Mouse (Mus musculus): Measurements from ENCODE around the gene Tanc2.

DNA sequence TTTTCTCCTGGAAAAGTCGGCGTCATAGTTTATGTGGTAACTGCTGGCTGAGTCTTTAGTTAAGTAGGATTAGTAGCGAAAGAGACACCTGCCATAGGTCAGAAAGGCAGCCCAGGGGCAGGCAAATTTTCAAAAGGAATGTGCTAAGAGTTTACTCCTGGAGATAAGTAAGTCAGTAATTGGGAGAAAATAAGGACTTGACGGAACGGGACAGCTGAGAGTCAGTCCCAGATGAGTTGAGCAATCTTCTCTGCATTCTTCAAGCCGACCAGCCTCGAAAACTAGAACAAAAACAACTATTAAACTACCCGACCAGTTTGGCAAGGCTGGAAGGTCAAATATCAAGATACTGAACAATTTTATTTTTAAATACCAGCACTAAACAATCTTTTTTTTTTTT is 17.8 kb upstream of the Tanc2 start:
- TF ChIP-seq POLR2A (IDR thresholded peaks at IDR 0.05; ENCODE audit: insufficient read depth, low read length) (no peak), CTCF (IDR thresholded peaks at IDR 0.05; ENCODE audit: low read depth, low read length) (no peak), EP300 (IDR thresholded peaks at IDR 0.05; ENCODE audit: insufficient read depth, low read depth, low read length) (no peak)

All from ES-Bruce4 (cell line).